ENCODE assay signal across 2 mouse cellular contexts in the genomic region with DNA sequence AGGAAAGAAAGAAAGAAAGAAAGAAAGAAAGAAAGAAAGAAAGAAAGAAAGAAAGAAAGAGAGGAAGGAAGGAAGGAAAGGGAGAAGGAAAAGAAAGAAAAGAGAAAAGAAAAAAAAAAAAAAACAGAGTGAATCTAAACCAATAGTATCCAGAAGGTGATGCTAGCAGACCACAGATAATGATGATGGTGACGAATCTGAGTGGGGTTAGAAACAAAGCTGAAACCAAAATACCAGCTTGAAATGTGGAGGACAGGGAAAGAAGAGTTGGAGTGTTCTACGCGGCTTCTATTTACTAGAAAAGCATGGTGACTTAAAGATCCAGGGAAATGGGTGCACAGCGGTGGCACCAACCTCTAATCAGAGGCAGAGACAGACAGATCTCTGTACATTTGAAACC.
TF ChIP-seq lines count a peak whose summit lies in the region.

No protein-coding gene starts in this region.

TF ChIP-seq in MEL, 35 proteins besides CTCF, POLR2A, EP300 and RAD21:
- TF ChIP-seq CHD2 (IDR thresholded peaks at IDR 0.05; ENCODE audit: low read length) (no peak), MYB (IDR thresholded peaks at IDR 0.05; ENCODE audit: low read depth, low read length) (no peak), ZNF384 (IDR thresholded peaks at IDR 0.05; ENCODE audit: low read depth, low read length) (peak; percentile 86), ZC3H11A (IDR thresholded peaks at IDR 0.05; ENCODE audit: low read depth, low read length) (0 out of 2 replicates have a peak, but pooled peaks have one; percentile 4), TCF12 (IDR thresholded peaks at IDR 0.05; ENCODE audit: low read depth, low read length) (no peak), USF1 (IDR thresholded peaks at IDR 0.05; ENCODE audit: low read depth, low read length) (no peak), NRF1 (IDR thresholded peaks at IDR 0.05; ENCODE audit: insufficient read depth, low read depth, low read length, poor library complexity, severe bottlenecking) (no peak), TAL1 (IDR thresholded peaks at IDR 0.05; ENCODE audit: low read length) (no peak), NELFE (IDR thresholded peaks at IDR 0.05; ENCODE audit: low read depth, low read length) (no peak), ETS1 (IDR thresholded peaks at IDR 0.05; ENCODE audit: low read depth, low read length) (no peak), MXI1 (IDR thresholded peaks at IDR 0.05; ENCODE audit: low read depth, low read length) (no peak), ELF1 (IDR thresholded peaks at IDR 0.05; ENCODE audit: low read depth, low read length) (no peak), POLR2AphosphoS2 (IDR thresholded peaks at IDR 0.05; ENCODE audit: low read length) (no peak), SMC3 (IDR thresholded peaks at IDR 0.05; ENCODE audit: low read depth, low read length) (peak; percentile 27; the same call in 1 of the 2 replicates), KAT2A (conservative IDR thresholded peaks at IDR 0.05; ENCODE audit: low read depth, low read length) (no peak), USF2 (IDR thresholded peaks at IDR 0.05; ENCODE audit: borderline replicate concordance in 1 of 2, insufficient read depth in 1 of 2, low read depth in 1 of 2, low read length in 2 of 2) (no peak), ZKSCAN1 (IDR thresholded peaks at IDR 0.05; ENCODE audit: low read depth, low read length) (no peak)

TF ChIP-seq in myocyte, 11 proteins besides CTCF, POLR2A, EP300 and RAD21:
- no peak for TF ChIP-seq MYOD1 (IDR thresholded peaks at IDR 0.05; ENCODE audit: control insufficient read depth in 1 of 3, insufficient read length in 2 of 3, low read depth in 2 of 3)
TF ChIP-seq in myocyte: peak in this region for 0.
